Mouse (Mus musculus) intestine, embryonic 16.5 days (tissue): ENCODE measurements around the gene Trmt2b. TPM values are rescaled to one million over a fixed set of nuclear protein-coding genes. Genes with fewer than 3 reads are reported as not detected.
A peak's percentile ranks its signal among the peaks of the same experiment; 100 is the strongest.

Source experiments
- ATAC-seq: fragments of 200-750 bp; cut with Nextera tagmentation; 2 replicates; pipeline ENCODE4 v1.8.0; 2017; ENCODE audit warnings: moderate TSS enrichment, moderate library complexity
- H3K27ac ChIP-seq: fragments of 300-500 bp; sonication (generic); 2 replicates; pipeline ENCODE4 v1.5.1; 2014; ENCODE audit warnings: mild to moderate bottlenecking, low read length
- H3K27me3 ChIP-seq: fragments of 300-500 bp; sonication (generic); replicated peaks from 2 replicates; pipeline ENCODE4 v1.6.1; 2014; ENCODE audit warnings: low read length, control low read depth, mixed read lengths; ENCODE audit not compliant: control insufficient read depth, insufficient read depth
- H3K36me3 ChIP-seq: fragments of 300-500 bp; sonication (generic); 2 replicates; pipeline ENCODE4 v1.6.1; 2014; ENCODE audit warnings: low read length, control low read depth; ENCODE audit not compliant: control insufficient read depth, insufficient read depth
- H3K4me1 ChIP-seq: fragments of 300-500 bp; sonication (generic); 2 replicates; pipeline ENCODE4 v1.6.1; 2014; ENCODE audit warnings: low read length, control low read depth, mixed read lengths; ENCODE audit not compliant: control insufficient read depth, insufficient read depth
- H3K4me2 ChIP-seq: fragments of 300-500 bp; sonication (generic); 2 replicates; pipeline ENCODE4 v1.6.1; 2014; ENCODE audit warnings: low read depth, low read length, control low read depth
- H3K4me3 ChIP-seq: fragments of 300-500 bp; sonication (generic); 2 replicates; pipeline ENCODE4 v1.5.1; 2014; ENCODE audit warnings: mild to moderate bottlenecking, low read length
- H3K9ac ChIP-seq: fragments of 300-500 bp; sonication (generic); 2 replicates; pipeline ENCODE4 v1.6.1; 2014; ENCODE audit warnings: low read depth, low read length
- H3K9me3 ChIP-seq: fragments of 300-500 bp; sonication (generic); 2 replicates; pipeline ENCODE4 v1.6.1; 2016; ENCODE audit warnings: low read length, control low read depth; ENCODE audit not compliant: control insufficient read depth
- WGBS: fragments of 180-500 bp; shearing (Covaris S2); extraction: QIAGEN DNeasy Blood & Tissue Kit; methylation state at CpG from one replicate; pipeline ENCODE4 v1.1.7; 2014; 5-methylcytosine and 5-hydroxymethylcytosine counted together
- polyA plus RNA-seq: library from polyadenylated mRNA; unstranded; fragments of >200 nt; fragmentation: Nextera tagmentation; extraction: Ambion mirVana; gene quantifications from 2 replicates; pipeline ENCODE4 v1.2.1, GENCODE M21; 2015

The Trmt2b gene
- polyA plus RNA-seq, 1 experiment from 2014 or later, result 25.1 TPM

DNA sequence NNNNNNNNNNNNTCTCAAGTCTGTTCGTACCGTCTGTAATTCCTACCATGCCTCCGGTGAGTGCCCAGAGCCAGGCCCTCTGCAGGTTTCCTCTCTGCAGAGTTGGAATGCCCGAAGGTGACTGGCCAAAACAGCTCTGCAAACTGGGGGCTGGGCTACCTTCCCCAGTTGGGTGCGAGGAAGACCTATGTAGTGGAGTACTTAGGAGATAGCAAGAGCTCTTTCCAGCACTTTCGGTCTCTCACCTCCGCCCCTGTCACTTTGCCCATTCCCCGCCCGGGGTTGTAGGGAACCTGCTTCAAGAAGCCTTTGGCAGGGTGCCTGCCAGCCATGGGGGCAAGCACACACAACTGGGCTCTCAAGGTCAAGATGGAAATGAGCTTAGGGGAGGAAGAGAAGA lies 19.5 kb upstream of the Trmt2b start:
- no peak overlapping the region for H3K27ac ChIP-seq
- H3K36me3 ChIP-seq, result no peaks in the 10 kb centered on the region
- no peaks in the 10 kb centered on the region for H3K9me3 ChIP-seq
- no peaks in the 10 kb centered on the region for H3K4me1 ChIP-seq
- H3K4me3 ChIP-seq, result peak overlapping the region; percentile 44
- ATAC-seq, result no peak
- peak overlapping the region; percentile 56 for H3K4me2 ChIP-seq
- WGBS, result 37% methylated on average over 9 of the region's 9 CpGs
- H3K9ac ChIP-seq, result no peak overlapping the region
- peaks cover 3% of the 10 kb centered on the region; the same call in 1 of the 2 replicates for H3K27me3 ChIP-seq

DNA sequence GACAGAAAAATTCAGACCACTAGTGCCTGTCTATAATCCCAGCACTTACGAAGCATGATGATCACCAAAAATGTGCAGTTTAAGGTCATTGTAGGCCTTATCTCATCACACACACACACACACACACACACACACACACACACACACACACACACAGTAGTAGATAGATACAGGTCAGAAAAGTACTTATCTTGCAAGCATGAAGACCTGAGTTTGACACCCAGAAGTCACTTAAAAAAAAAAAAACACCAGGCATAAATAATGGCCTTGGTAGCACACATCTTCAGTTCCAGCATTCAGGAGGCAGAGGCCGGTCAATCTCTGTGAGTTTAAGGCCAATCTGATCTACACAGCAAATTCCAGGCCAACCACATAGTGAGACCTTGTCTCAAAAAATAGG lies 10.5 kb upstream of the Trmt2b start:
- ATAC-seq, result no peak
- Histone ChIP-seq H3K27me3 (no peaks in the 10 kb centered on the region), H3K9me3 (no peaks in the 10 kb centered on the region), H3K4me3 (no peak overlapping the region), H3K9ac (no peak overlapping the region), H3K36me3 (no peaks in the 10 kb centered on the region), H3K4me2 (no peak overlapping the region), H3K4me1 (no peaks in the 10 kb centered on the region), H3K27ac (no peak overlapping the region)
- WGBS, result 93% methylated on average over 2 of the region's 2 CpGs

DNA sequence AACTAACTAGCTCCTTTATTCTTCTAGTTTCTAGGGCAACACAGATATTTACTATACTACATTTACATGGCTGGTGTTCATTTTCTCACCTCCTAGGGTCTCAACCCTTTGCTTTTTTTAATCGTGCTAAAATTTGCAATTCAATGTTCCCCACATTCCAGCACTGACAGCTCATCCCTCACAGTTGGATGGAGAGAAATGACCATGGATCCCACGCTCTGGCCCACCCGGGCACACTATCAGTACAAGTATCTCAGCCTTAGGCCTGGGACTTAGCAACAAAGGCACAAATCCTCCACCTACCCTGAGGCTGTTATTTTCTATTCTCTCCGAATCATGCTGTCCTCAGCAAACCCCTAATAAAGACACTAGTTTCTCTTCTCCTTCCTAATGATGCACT lies 9.0 kb upstream of the Trmt2b start:
- H3K4me3 ChIP-seq, result no peak overlapping the region
- H3K4me1 ChIP-seq, result no peaks in the 10 kb centered on the region
- no peak overlapping the region for H3K4me2 ChIP-seq
- no peak overlapping the region for H3K27ac ChIP-seq
- no peaks in the 10 kb centered on the region for H3K27me3 ChIP-seq
- no peaks in the 10 kb centered on the region for H3K9me3 ChIP-seq
- WGBS, result 63% methylated on average over 4 of the region's 4 CpGs
- H3K9ac ChIP-seq, result no peak overlapping the region
- H3K36me3 ChIP-seq, result no peaks in the 10 kb centered on the region
- no peak for ATAC-seq

DNA sequence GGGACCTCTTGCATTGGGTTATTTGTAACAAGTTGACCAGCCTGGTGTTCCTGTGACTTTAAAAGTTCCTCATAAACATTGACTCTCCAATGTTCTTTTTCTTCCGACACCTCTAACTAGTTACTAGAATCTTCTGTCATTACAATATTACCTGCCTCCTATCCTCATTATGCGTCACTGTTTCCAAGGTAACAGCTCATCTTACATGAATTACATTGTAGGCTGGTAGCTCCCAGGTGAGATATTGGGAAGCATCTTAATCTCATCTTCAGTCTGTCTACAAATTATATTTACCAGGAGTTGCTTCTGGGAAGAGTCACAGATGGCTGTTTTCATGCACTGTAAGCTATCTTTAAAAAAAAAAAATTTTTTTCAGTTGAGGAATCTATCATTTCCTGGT lies 8.3 kb upstream of the Trmt2b start:
- no peaks in the 10 kb centered on the region for H3K36me3 ChIP-seq
- H3K9me3 ChIP-seq, result no peaks in the 10 kb centered on the region
- H3K4me1 ChIP-seq, result no peaks in the 10 kb centered on the region
- no peak for ATAC-seq
- no peaks in the 10 kb centered on the region for H3K27me3 ChIP-seq
- H3K27ac ChIP-seq, result no peak overlapping the region
- 89% methylated on average over 2 of the region's 2 CpGs for WGBS
- H3K4me2 ChIP-seq, result no peak overlapping the region
- H3K4me3 ChIP-seq, result no peak overlapping the region
- H3K9ac ChIP-seq, result no peak overlapping the region

DNA sequence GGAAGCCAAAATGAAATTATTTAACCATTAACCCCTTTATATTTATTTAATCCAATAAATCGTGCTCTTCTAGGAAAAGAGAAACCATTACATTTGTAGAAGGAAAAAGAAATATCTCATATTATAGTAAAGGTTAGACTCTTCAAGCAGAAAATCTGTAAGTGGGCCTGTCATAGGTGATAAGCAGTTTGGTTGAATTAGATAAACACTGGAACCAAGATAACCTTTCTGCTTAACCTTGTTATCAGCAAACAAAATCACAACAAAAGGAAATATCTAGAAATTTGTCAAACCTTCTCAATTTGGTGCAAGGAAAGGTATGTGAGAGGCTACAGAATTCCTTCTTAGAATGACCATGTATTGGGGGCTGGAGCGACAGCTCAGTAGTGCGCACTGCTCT lies 3.7 kb upstream of the Trmt2b start:
- Histone ChIP-seq H3K4me1 (no peaks in the 10 kb centered on the region), H3K4me2 (no peak overlapping the region), H3K36me3 (no peaks in the 10 kb centered on the region), H3K4me3 (no peak overlapping the region), H3K27ac (no peak overlapping the region), H3K9ac (no peak overlapping the region), H3K9me3 (no peaks in the 10 kb centered on the region), H3K27me3 (no peaks in the 10 kb centered on the region)
- 77% methylated on average over 3 of the region's 3 CpGs for WGBS
- no peak for ATAC-seq

DNA sequence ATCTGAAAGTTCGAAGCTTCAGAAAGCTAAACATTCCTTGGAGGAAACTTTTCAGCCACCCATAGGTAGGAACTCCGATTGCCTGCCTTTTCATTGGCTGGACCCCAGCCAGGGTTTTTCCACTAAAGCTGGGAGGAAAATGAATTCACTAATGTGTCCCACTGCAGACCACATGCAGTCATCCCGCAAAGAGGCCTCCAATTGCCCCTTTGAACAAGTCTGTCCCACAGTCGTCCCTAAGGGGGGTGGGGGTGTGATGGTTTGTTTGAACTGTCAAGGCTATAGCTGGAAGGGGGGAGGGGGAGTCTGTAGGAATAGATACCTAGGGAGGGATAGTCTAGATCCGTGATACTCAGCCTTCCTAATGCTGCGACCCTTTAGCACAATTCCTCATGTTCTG lies 1.1 kb downstream of the Trmt2b start:
- H3K4me1 ChIP-seq, result no peaks in the 10 kb centered on the region
- peak overlapping the region; percentile 19; the same call in 1 of the 2 replicates for H3K9ac ChIP-seq
- H3K4me2 ChIP-seq, result peak overlapping the region; percentile 47
- ATAC-seq, result peak; percentile 27; the same call in 1 of the 2 replicates
- H3K9me3 ChIP-seq, result no peaks in the 10 kb centered on the region
- no peaks in the 10 kb centered on the region for H3K36me3 ChIP-seq
- H3K27ac ChIP-seq, result peak overlapping the region; percentile 39
- H3K27me3 ChIP-seq, result no peaks in the 10 kb centered on the region
- H3K4me3 ChIP-seq, result peak overlapping the region; percentile 45
- 29% methylated on average over 6 of the region's 6 CpGs for WGBS

DNA sequence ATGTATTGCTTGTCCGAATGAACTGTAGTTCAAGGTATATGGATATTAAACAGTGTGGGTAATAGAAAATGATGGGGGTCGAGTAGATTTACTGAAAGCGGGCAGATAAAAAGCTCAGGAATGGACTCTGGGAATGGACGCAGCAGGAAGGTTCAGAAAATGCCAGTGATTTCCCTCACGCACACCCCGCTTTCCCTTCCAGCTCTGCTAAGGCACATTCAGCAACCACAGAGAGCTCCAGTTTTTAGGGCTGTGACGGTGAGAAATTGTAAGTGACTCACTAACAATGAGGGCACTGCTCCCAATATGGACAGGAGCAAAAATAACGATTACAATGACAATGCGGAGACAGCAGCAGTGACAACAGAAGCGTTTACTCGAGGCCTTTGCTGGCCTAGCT lies 14.7 kb downstream of the Trmt2b start:
- H3K9ac ChIP-seq, result no peak overlapping the region
- H3K27ac ChIP-seq, result no peak overlapping the region
- H3K4me3 ChIP-seq, result no peak overlapping the region
- H3K4me1 ChIP-seq, result no peaks in the 10 kb centered on the region
- no peak overlapping the region for H3K4me2 ChIP-seq
- ATAC-seq, result no peak
- WGBS, result 78% methylated on average over 11 of the region's 11 CpGs
- no peaks in the 10 kb centered on the region for H3K36me3 ChIP-seq
- no peaks in the 10 kb centered on the region for H3K9me3 ChIP-seq
- no peaks in the 10 kb centered on the region for H3K27me3 ChIP-seq

DNA sequence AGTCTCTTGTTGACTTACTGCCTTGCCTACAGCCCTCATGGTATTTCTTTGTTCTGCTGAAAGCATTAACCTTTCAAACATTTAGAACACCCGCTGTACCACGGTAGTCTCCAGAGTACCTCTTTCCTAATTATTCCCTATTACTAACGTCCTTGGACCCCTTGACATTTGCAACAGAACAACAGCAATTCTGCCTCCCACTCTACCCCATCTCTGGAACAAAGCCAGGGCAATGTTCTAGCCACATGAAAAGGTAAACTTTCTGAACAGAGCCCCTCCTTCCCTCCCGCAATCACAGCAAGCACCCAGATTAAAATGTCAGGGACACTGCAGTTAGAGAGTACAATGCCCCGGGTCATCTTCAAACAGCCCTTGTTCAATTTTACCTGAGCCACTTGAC lies 15.6 kb downstream of the Trmt2b start:
- ATAC-seq, result no peak
- H3K4me3 ChIP-seq, result no peak overlapping the region
- no peaks in the 10 kb centered on the region for H3K9me3 ChIP-seq
- H3K9ac ChIP-seq, result no peak overlapping the region
- WGBS, result 69% methylated on average over 5 of the region's 5 CpGs
- H3K27ac ChIP-seq, result no peak overlapping the region
- H3K36me3 ChIP-seq, result no peaks in the 10 kb centered on the region
- H3K4me1 ChIP-seq, result no peaks in the 10 kb centered on the region
- no peak overlapping the region for H3K4me2 ChIP-seq
- no peaks in the 10 kb centered on the region for H3K27me3 ChIP-seq

DNA sequence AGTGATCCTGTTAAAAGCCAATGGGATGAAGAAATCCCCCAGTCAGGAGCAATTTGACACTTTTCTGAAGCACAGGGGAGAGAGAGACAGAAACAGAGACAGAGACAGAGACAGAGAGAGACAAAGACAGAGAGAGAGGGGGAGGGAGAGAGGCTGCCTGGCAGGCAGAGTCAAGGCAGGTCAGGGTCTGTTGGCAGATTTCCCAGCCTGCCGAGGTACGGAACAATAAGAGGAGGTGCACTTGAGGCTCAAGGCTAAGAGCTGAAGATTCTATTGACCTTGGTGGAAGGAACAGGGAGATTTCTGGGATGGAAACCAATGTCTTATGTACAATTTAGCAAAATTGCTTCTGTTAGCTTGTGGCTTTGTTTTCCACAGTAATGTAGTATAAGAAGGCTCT lies 28.6 kb downstream of the Trmt2b start:
- Histone ChIP-seq H3K4me3 (no peak overlapping the region), H3K27ac (no peak overlapping the region), H3K36me3 (no peaks in the 10 kb centered on the region), H3K27me3 (no peaks in the 10 kb centered on the region), H3K4me1 (no peaks in the 10 kb centered on the region), H3K4me2 (no peak overlapping the region), H3K9me3 (no peaks in the 10 kb centered on the region), H3K9ac (no peak overlapping the region)
- WGBS, result 52% methylated on average over 2 of the region's 2 CpGs
- ATAC-seq, result no peak

DNA sequence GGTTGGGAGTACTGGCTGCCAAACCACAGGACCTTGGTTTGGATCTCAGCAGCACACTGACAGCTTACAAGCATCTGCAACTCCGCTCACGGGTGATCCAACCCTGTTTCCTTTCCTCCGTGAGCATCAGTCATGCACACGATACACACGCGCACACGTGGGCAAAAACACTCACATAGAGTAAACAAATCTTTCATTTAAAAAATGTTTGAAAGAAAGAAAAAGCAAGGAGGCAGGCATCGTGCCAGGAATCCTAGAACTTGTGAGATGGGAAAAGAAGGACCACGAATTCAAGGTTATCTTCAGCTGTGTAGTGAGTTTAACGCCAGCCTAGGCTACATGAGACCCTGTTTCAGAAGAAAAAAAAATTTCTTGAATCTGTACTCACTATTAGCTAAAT lies 30.8 kb downstream of the Trmt2b start:
- 84% methylated on average over 10 of the region's 10 CpGs for WGBS
- no peaks in the 10 kb centered on the region for H3K9me3 ChIP-seq
- H3K27me3 ChIP-seq, result no peaks in the 10 kb centered on the region
- H3K4me1 ChIP-seq, result no peaks in the 10 kb centered on the region
- no peak overlapping the region for H3K4me3 ChIP-seq
- H3K27ac ChIP-seq, result no peak overlapping the region
- ATAC-seq, result no peak
- H3K4me2 ChIP-seq, result no peak overlapping the region
- no peak overlapping the region for H3K9ac ChIP-seq
- no peaks in the 10 kb centered on the region for H3K36me3 ChIP-seq
